Mouse (Mus musculus): ENCODE measurements at regions not wholly inside any gene's neighbourhood (a gene's known extent, or its start where the extent isn't known, plus 50 kb on each side); places are given as distances from the start of the nearest gene placed in this dataset.

- Histone ChIP-seq H3K4me1 (ENCODE audit: insufficient read depth, low read depth, low read length) (no peaks in the 10 kb centered on the region), H3K4me2 (replicated peaks; ENCODE audit: low read depth, low read length) (no peak overlapping the region), H3K9ac (replicated peaks; ENCODE audit: low read depth) (no peak overlapping the region), H3K36me3 (ENCODE audit: insufficient read depth, low read length) (no peaks in the 10 kb centered on the region), H3K27me3 (replicated peaks; ENCODE audit: insufficient read depth, low read length) (no peaks in the 10 kb centered on the region), H3K4me3 (ENCODE audit: low read depth, low read length) (no peak overlapping the region), H3K9me3 (ENCODE audit: low read length) (no peaks in the 10 kb centered on the region), H3K27ac (ENCODE audit: low read length) (no peak overlapping the region)
- no peak for TF ChIP-seq CTCF (IDR thresholded peaks at IDR 0.05)
- TF ChIP-seq EP300 (IDR thresholded peaks at IDR 0.05) = no peak
- DNase-seq (ENCODE audit: low spot score) (no peak), ATAC-seq (no peak)
- 66% methylated on average over 2 of the region's 2 CpGs for WGBS
Measured at GRCm38 (mm10) chr8:18536059-18536458, 442.0 kb downstream of the Defb40 start.

- ATAC-seq = no peak
- H3K36me3 ChIP-seq (ENCODE audit: insufficient read depth, low read length) = no peaks in the 10 kb centered on the region
- no peak overlapping the region for H3K4me3 ChIP-seq (ENCODE audit: low read depth, low read length)
- H3K27me3 ChIP-seq (replicated peaks; ENCODE audit: insufficient read depth, low read length) = no peaks in the 10 kb centered on the region
- no peak for TF ChIP-seq EP300 (IDR thresholded peaks at IDR 0.05)
- no peak for TF ChIP-seq CTCF (IDR thresholded peaks at IDR 0.05)
- 80% methylated on average over 6 of the region's 6 CpGs for WGBS
- no peaks in the 10 kb centered on the region for H3K9me3 ChIP-seq (ENCODE audit: low read length)
- no peak overlapping the region for H3K4me2 ChIP-seq (replicated peaks; ENCODE audit: low read depth, low read length)
- H3K4me1 ChIP-seq (ENCODE audit: insufficient read depth, low read depth, low read length) = no peaks in the 10 kb centered on the region
- DNase-seq (ENCODE audit: low spot score) = no peak
- H3K27ac ChIP-seq (ENCODE audit: low read length) = no peak overlapping the region
- no peak overlapping the region for H3K9ac ChIP-seq (replicated peaks; ENCODE audit: low read depth)
Measured at GRCm38 (mm10) chr8:18528120-18528519, 449.9 kb downstream of the Defb40 start.

GRCm38 (mm10) chr8:18512409-18512808 is 465.6 kb downstream of the Defb40 start:
- Histone ChIP-seq H3K36me3 (ENCODE audit: insufficient read depth, low read length) (no peaks in the 10 kb centered on the region), H3K27me3 (replicated peaks; ENCODE audit: insufficient read depth, low read length) (no peaks in the 10 kb centered on the region), H3K27ac (ENCODE audit: low read length) (no peak overlapping the region), H3K9me3 (ENCODE audit: low read length) (no peaks in the 10 kb centered on the region), H3K4me2 (replicated peaks; ENCODE audit: low read depth, low read length) (no peak overlapping the region), H3K4me1 (ENCODE audit: insufficient read depth, low read depth, low read length) (no peaks in the 10 kb centered on the region), H3K9ac (replicated peaks; ENCODE audit: low read depth) (no peak overlapping the region), H3K4me3 (ENCODE audit: low read depth, low read length) (no peak overlapping the region)
- ATAC-seq (no peak), DNase-seq (ENCODE audit: low spot score) (no peak)
- TF ChIP-seq CTCF (IDR thresholded peaks at IDR 0.05) = 0 out of 2 replicates have a peak, but pooled peaks have one; percentile 6
- TF ChIP-seq EP300 (IDR thresholded peaks at IDR 0.05) = no peak
- 52% methylated on average over 2 of the region's 2 CpGs for WGBS

GRCm38 (mm10) chr8:18506158-18507022 is 471.7 kb downstream of the Defb40 start:
- WGBS = 36% methylated on average over 13 of the region's 13 CpGs
- Histone ChIP-seq H3K4me1 (ENCODE audit: insufficient read depth, low read depth, low read length) (no peaks in the 10 kb centered on the region), H3K36me3 (ENCODE audit: insufficient read depth, low read length) (no peaks in the 10 kb centered on the region), H3K4me3 (ENCODE audit: low read depth, low read length) (no peak overlapping the region), H3K4me2 (replicated peaks; ENCODE audit: low read depth, low read length) (no peak overlapping the region), H3K27me3 (replicated peaks; ENCODE audit: insufficient read depth, low read length) (no peaks in the 10 kb centered on the region), H3K9me3 (ENCODE audit: low read length) (no peaks in the 10 kb centered on the region), H3K27ac (ENCODE audit: low read length) (no peak overlapping the region), H3K9ac (replicated peaks; ENCODE audit: low read depth) (no peak overlapping the region)
- no peak; the same call in 1 of the 2 replicates for ATAC-seq
- TF ChIP-seq CTCF (IDR thresholded peaks at IDR 0.05) (no peak), EP300 (IDR thresholded peaks at IDR 0.05) (no peak)
- DNase-seq (ENCODE audit: low spot score) = peak; percentile 27

- DNase-seq (ENCODE audit: low spot score) (no peak), ATAC-seq (no peak)
- Histone ChIP-seq H3K27me3 (replicated peaks; ENCODE audit: insufficient read depth, low read length) (no peaks in the 10 kb centered on the region), H3K9me3 (ENCODE audit: low read length) (no peaks in the 10 kb centered on the region), H3K4me1 (ENCODE audit: insufficient read depth, low read depth, low read length) (no peaks in the 10 kb centered on the region), H3K36me3 (ENCODE audit: insufficient read depth, low read length) (no peaks in the 10 kb centered on the region), H3K4me2 (replicated peaks; ENCODE audit: low read depth, low read length) (no peak overlapping the region), H3K4me3 (ENCODE audit: low read depth, low read length) (no peak overlapping the region), H3K9ac (replicated peaks; ENCODE audit: low read depth) (no peak overlapping the region), H3K27ac (ENCODE audit: low read length) (no peak overlapping the region)
- 76% methylated on average over 5 of the region's 5 CpGs for WGBS
- no peak for TF ChIP-seq CTCF (IDR thresholded peaks at IDR 0.05)
Measured at GRCm38 (mm10) chr8:18490620-18491019, 487.4 kb downstream of the Defb40 start.

- Histone ChIP-seq H3K9ac (replicated peaks; ENCODE audit: low read depth) (no peak overlapping the region), H3K36me3 (ENCODE audit: insufficient read depth, low read length) (no peaks in the 10 kb centered on the region), H3K9me3 (ENCODE audit: low read length) (no peaks in the 10 kb centered on the region), H3K4me1 (ENCODE audit: insufficient read depth, low read depth, low read length) (no peaks in the 10 kb centered on the region), H3K27me3 (replicated peaks; ENCODE audit: insufficient read depth, low read length) (no peaks in the 10 kb centered on the region), H3K27ac (ENCODE audit: low read length) (no peak overlapping the region), H3K4me2 (replicated peaks; ENCODE audit: low read depth, low read length) (no peak overlapping the region), H3K4me3 (ENCODE audit: low read depth, low read length) (no peak overlapping the region)
- ATAC-seq (no peak), DNase-seq (ENCODE audit: low spot score) (no peak)
- TF ChIP-seq CTCF (IDR thresholded peaks at IDR 0.05) = no peak
- TF ChIP-seq EP300 (IDR thresholded peaks at IDR 0.05) = no peak
- 71% methylated on average over 3 of the region's 3 CpGs for whole genome bisulfite sequencing
Measured at GRCm38 (mm10) chr8:18480081-18480480, 498.0 kb downstream of the Defb40 start.
